Mouse (Mus musculus) heart, postnatal 0 days (tissue): ENCODE measurements at regions not wholly inside any gene's neighbourhood (a gene's known extent, or its start where the extent isn't known, plus 50 kb on each side); places are given as distances from the start of the nearest gene placed in this dataset.
"Not testable (repeated sequence)": the region's sequence is repeated elsewhere in the genome, so short reads cannot be mapped to it uniquely, and the experiment has no call there.

Experiments
- CTCF ChIP-seq: IDR thresholded peaks from 2 replicates; pipeline ENCODE4 v1.5.1; 2016; ENCODE audit warnings: antibody characterized with exemption, control low read depth, low read depth
- EP300 ChIP-seq: IDR thresholded peaks from 2 replicates; pipeline ENCODE4 v1.6.1; 2016; ENCODE audit warnings: antibody characterized with exemption, low read depth

DNA sequence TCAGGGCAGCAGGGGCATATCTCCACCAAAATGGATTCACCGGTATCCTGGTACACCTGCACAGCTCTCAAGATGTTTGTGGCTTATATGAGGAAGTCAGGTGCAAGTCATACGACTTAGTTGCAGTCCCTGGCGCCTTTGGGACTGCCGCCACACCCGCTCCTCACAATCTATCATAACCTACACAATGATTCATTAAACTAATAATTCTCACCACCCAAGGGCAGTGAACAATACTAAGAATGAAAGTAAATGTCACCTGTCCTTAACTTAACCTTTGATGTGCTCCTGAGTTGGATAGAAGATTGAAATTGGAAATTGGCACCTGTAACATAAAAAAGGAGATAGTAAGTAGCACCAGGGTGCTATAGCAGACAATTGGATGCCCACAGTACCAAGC, 315.1 kb upstream of the St6gal2 start:
- not testable (repeated sequence) for TF ChIP-seq CTCF, EP300
